Mouse (Mus musculus) neural tube, embryonic 15.5 days (tissue): ENCODE data around the gene Ncor2. TPM values are rescaled to one million over a fixed set of nuclear protein-coding genes. Genes with fewer than 3 reads are reported as not detected.
A peak's percentile ranks its signal among the peaks of the same experiment; 100 is the strongest.

ENCODE experiments used
- ATAC-seq: fragments of 200-750 bp; cut with Nextera tagmentation; 2 replicates; pipeline ENCODE4 v1.8.0; 2017; ENCODE audit warnings: mild to moderate bottlenecking, moderate TSS enrichment, moderate library complexity; ENCODE audit not compliant: low FRiP score
- H3K27ac ChIP-seq: fragments of 300-500 bp; sonication (generic); replicated peaks from 2 replicates; pipeline ENCODE4 v1.5.1; 2015; ENCODE audit warnings: mild to moderate bottlenecking, inconsistent platforms
- H3K27me3 ChIP-seq: fragments of 300-500 bp; sonication (generic); replicated peaks from 2 replicates; pipeline ENCODE4 v1.6.1; 2015; ENCODE audit warnings: inconsistent platforms
- H3K36me3 ChIP-seq: fragments of 300-500 bp; sonication (generic); 2 replicates; pipeline ENCODE4 v1.6.1; 2015; ENCODE audit warnings: inconsistent platforms
- H3K4me1 ChIP-seq: fragments of 300-500 bp; sonication (generic); 2 replicates; pipeline ENCODE4 v1.6.1; 2015; ENCODE audit warnings: inconsistent platforms
- H3K4me2 ChIP-seq: fragments of 300-500 bp; sonication (generic); 2 replicates; pipeline ENCODE4 v1.6.1; 2015; ENCODE audit warnings: inconsistent platforms, mild to moderate bottlenecking, moderate library complexity
- H3K4me3 ChIP-seq: fragments of 300-500 bp; sonication (generic); replicated peaks from 2 replicates; pipeline ENCODE4 v1.5.1; 2015; ENCODE audit warnings: mild to moderate bottlenecking, inconsistent platforms
- H3K9ac ChIP-seq: fragments of 300-500 bp; sonication (generic); replicated peaks from 2 replicates; pipeline ENCODE4 v1.6.1; 2015; ENCODE audit warnings: mild to moderate bottlenecking, inconsistent platforms
- H3K9me3 ChIP-seq: fragments of 300-500 bp; sonication (generic); replicated peaks from 2 replicates; pipeline ENCODE4 v1.6.1; 2016; ENCODE audit warnings: inconsistent platforms
- whole genome bisulfite sequencing: fragments of 180-500 bp; shearing (Covaris S2); methylation state at CpG from one replicate; pipeline ENCODE4 v1.1.7; 2015; ENCODE audit warnings: mixed read lengths; 5-methylcytosine and 5-hydroxymethylcytosine counted together
- polyA plus RNA-seq: library from polyadenylated mRNA; unstranded; fragments of >200 nt; fragmentation: Nextera tagmentation; extraction: Ambion mirVana; gene quantifications from 2 replicates; pipeline ENCODE4 v1.2.1, GENCODE M21; 2015

The Ncor2 gene
- polyA plus RNA-seq: 24.2 and 28.5 TPM in 2 replicates

GRCm38 (mm10) chr5:125179007-125179734, at the start of gene Ncor2:
Ncor2 (minus strand) TSS chr5:125179219.
- under 1% methylated on average over 66 of the region's 87 CpGs for WGBS
- peak within 1 kb of the TSS; percentile 82 for H3K4me2 ChIP-seq
- no peaks in the 10 kb centered on the region for H3K27me3 ChIP-seq
- H3K4me3 ChIP-seq: peak within 1 kb of the TSS; percentile 90
- H3K9me3 ChIP-seq: no peaks in the 10 kb centered on the region
- no peaks in the 10 kb centered on the region for H3K36me3 ChIP-seq
- H3K4me1 ChIP-seq: peaks cover 54% of the 10 kb centered on the region
- peak within 1 kb of the TSS; percentile 87 for H3K9ac ChIP-seq
- peak within 1 kb of the TSS; percentile 92 for H3K27ac ChIP-seq
- ATAC-seq: peak; percentile 81

GRCm38 (mm10) chr5:125227699-125228098, 48.7 kb upstream of the Ncor2 start:
- 0 out of 2 replicates have a peak, but pooled peaks cover 4% of the 10 kb centered on the region for H3K9me3 ChIP-seq
- H3K4me3 ChIP-seq: no peak overlapping the region
- no peaks in the 10 kb centered on the region for H3K27me3 ChIP-seq
- no peak overlapping the region for H3K4me2 ChIP-seq
- H3K9ac ChIP-seq: no peak overlapping the region
- ATAC-seq: no peak
- no peak overlapping the region for H3K27ac ChIP-seq
- H3K36me3 ChIP-seq: no peaks in the 10 kb centered on the region
- H3K4me1 ChIP-seq: peaks cover 30% of the 10 kb centered on the region
- WGBS: 98% methylated on average over 4 of the region's 4 CpGs

GRCm38 (mm10) chr5:125226229-125226634, 47.2 kb upstream of the Ncor2 start:
- peak; percentile 63; the same call in 1 of the 2 replicates for ATAC-seq
- Histone ChIP-seq H3K4me1 (peaks cover 42% of the 10 kb centered on the region), H3K9ac (no peak overlapping the region)

GRCm38 (mm10) chr5:125224925-125225324, 45.9 kb upstream of the Ncor2 start:
- Histone ChIP-seq H3K36me3 (no peaks in the 10 kb centered on the region), H3K4me2 (no peak overlapping the region), H3K4me3 (no peak overlapping the region), H3K27ac (0 out of 2 replicates have a peak overlapping the region, but pooled peaks have one; percentile 13), H3K4me1 (peaks cover 43% of the 10 kb centered on the region), H3K9ac (no peak overlapping the region), H3K9me3 (0 out of 2 replicates have a peak, but pooled peaks cover 4% of the 10 kb centered on the region), H3K27me3 (no peaks in the 10 kb centered on the region)
- ATAC-seq: no peak
- WGBS: 39% methylated on average over 3 of the region's 3 CpGs

More at GRCm38 (mm10) chr5:125226229-125226634, 47.2 kb upstream of the Ncor2 start:
- H3K4me2 ChIP-seq: no peak overlapping the region
- 0 out of 2 replicates have a peak, but pooled peaks cover 4% of the 10 kb centered on the region for H3K9me3 ChIP-seq
- no peaks in the 10 kb centered on the region for H3K36me3 ChIP-seq
- no peak overlapping the region for H3K4me3 ChIP-seq
- H3K27ac ChIP-seq: peak overlapping the region; percentile 73
- no peaks in the 10 kb centered on the region for H3K27me3 ChIP-seq
- 28% methylated on average over 12 of the region's 12 CpGs for WGBS

GRCm38 (mm10) chr5:125223961-125224360, 44.9 kb upstream of the Ncor2 start:
- WGBS: 48% methylated on average over 5 of the region's 5 CpGs
- H3K4me3 ChIP-seq: no peak overlapping the region
- H3K27ac ChIP-seq: no peak overlapping the region
- H3K9me3 ChIP-seq: 0 out of 2 replicates have a peak, but pooled peaks cover 4% of the 10 kb centered on the region
- H3K4me1 ChIP-seq: peaks cover 43% of the 10 kb centered on the region
- no peak overlapping the region for H3K4me2 ChIP-seq
- ATAC-seq: no peak
- H3K27me3 ChIP-seq: no peaks in the 10 kb centered on the region
- no peaks in the 10 kb centered on the region for H3K36me3 ChIP-seq
- no peak overlapping the region for H3K9ac ChIP-seq

- no peak for ATAC-seq
- H3K4me1 ChIP-seq: peaks cover 50% of the 10 kb centered on the region
Observed at GRCm38 (mm10) chr5:125222706-125223105, 43.7 kb upstream of the Ncor2 start.

GRCm38 (mm10) chr5:125221868-125222267, 42.8 kb upstream of the Ncor2 start:
- Histone ChIP-seq H3K4me1 (peaks cover 58% of the 10 kb centered on the region), H3K9ac (no peak overlapping the region), H3K9me3 (no peaks in the 10 kb centered on the region), H3K36me3 (no peaks in the 10 kb centered on the region), H3K4me3 (no peak overlapping the region), H3K27me3 (no peaks in the 10 kb centered on the region), H3K4me2 (no peak overlapping the region), H3K27ac (peak overlapping the region; percentile 72)
- ATAC-seq: peak; percentile 73
- 56% methylated on average over 3 of the region's 3 CpGs for WGBS

More at GRCm38 (mm10) chr5:125222706-125223105, 43.7 kb upstream of the Ncor2 start:
- Histone ChIP-seq H3K9me3 (0 out of 2 replicates have a peak, but pooled peaks cover 1% of the 10 kb centered on the region), H3K9ac (no peak overlapping the region), H3K36me3 (no peaks in the 10 kb centered on the region), H3K27me3 (no peaks in the 10 kb centered on the region), H3K27ac (peak overlapping the region; percentile 72; the same call in 1 of the 2 replicates), H3K4me3 (no peak overlapping the region), H3K4me2 (no peak overlapping the region)
- 43% methylated on average over 6 of the region's 6 CpGs for whole genome bisulfite sequencing

GRCm38 (mm10) chr5:125217426-125218170, 38.6 kb upstream of the Ncor2 start:
- Histone ChIP-seq H3K36me3 (no peaks in the 10 kb centered on the region), H3K9ac (no peak overlapping the region), H3K4me1 (peaks cover 43% of the 10 kb centered on the region), H3K27ac (peak overlapping the region; percentile 76), H3K4me3 (no peak overlapping the region), H3K27me3 (no peaks in the 10 kb centered on the region), H3K4me2 (no peak overlapping the region), H3K9me3 (no peaks in the 10 kb centered on the region)
- no peak for ATAC-seq
- WGBS: 22% methylated on average over 9 of the region's 9 CpGs

GRCm38 (mm10) chr5:125215930-125216459, 37.0 kb upstream of the Ncor2 start:
- H3K27me3 ChIP-seq: no peaks in the 10 kb centered on the region
- H3K36me3 ChIP-seq: no peaks in the 10 kb centered on the region
- H3K4me2 ChIP-seq: peak overlapping the region; percentile 47
- peak; percentile 74 for ATAC-seq
- H3K27ac ChIP-seq: peak overlapping the region; percentile 87
- H3K9ac ChIP-seq: 0 out of 2 replicates have a peak overlapping the region, but pooled peaks have one; percentile 30
- WGBS: 4% methylated on average over 24 of the region's 24 CpGs
- no peaks in the 10 kb centered on the region for H3K9me3 ChIP-seq
- H3K4me1 ChIP-seq: peaks cover 31% of the 10 kb centered on the region
- 0 out of 2 replicates have a peak overlapping the region, but pooled peaks have one; percentile 8 for H3K4me3 ChIP-seq

- no peaks in the 10 kb centered on the region for H3K27me3 ChIP-seq
- peaks cover 31% of the 10 kb centered on the region for H3K4me1 ChIP-seq
- H3K9ac ChIP-seq: no peak overlapping the region
- H3K4me3 ChIP-seq: 0 out of 2 replicates have a peak overlapping the region, but pooled peaks have one; percentile 8
- H3K9me3 ChIP-seq: no peaks in the 10 kb centered on the region
- peak overlapping the region; percentile 87 for H3K27ac ChIP-seq
- 18% methylated on average over 11 of the region's 11 CpGs for whole genome bisulfite sequencing
- ATAC-seq: peak; percentile 26; the same call in 1 of the 2 replicates
- no peaks in the 10 kb centered on the region for H3K36me3 ChIP-seq
- H3K4me2 ChIP-seq: peak overlapping the region; percentile 47
Observed at GRCm38 (mm10) chr5:125215346-125215929, 36.4 kb upstream of the Ncor2 start.

- Histone ChIP-seq H3K9me3 (no peaks in the 10 kb centered on the region), H3K27me3 (no peaks in the 10 kb centered on the region), H3K4me2 (no peak overlapping the region), H3K9ac (no peak overlapping the region), H3K4me1 (peaks cover 31% of the 10 kb centered on the region), H3K27ac (no peak overlapping the region), H3K4me3 (no peak overlapping the region), H3K36me3 (no peaks in the 10 kb centered on the region)
- 92% methylated on average over 6 of the region's 6 CpGs for WGBS
- no peak for ATAC-seq
Observed at GRCm38 (mm10) chr5:125214064-125214463, 35.0 kb upstream of the Ncor2 start.
